Mouse (Mus musculus) megakaryocyte progenitor cell, adult 5-6 weeks (primary cell): ENCODE results near the gene Slc16a9. TPM values are rescaled to one million over a fixed set of nuclear protein-coding genes. Genes with fewer than 3 reads are reported as not detected.

Experiments used
- ATAC-seq: replicated peaks from 2 replicates; pipeline ENCODE4 v1.8.0; 2016; ENCODE audit warnings: mild to moderate bottlenecking, moderate TSS enrichment, inconsistent platforms; ENCODE audit not compliant: poor library complexity
- total RNA-seq, 2 experiments: library from RNA; stranded (forward) in 1 of 2; stranded (reverse) in 1 of 2; fragments of 157-497, 149-512 nt in 1 of 2; fragments of 200-1000 nt in 1 of 2; gene quantifications; 2 replicates each; pipeline versions ENCODE4 v1.2.3 to v1.2.4; 2015 to 2017

Gene Slc16a9
- total RNA-seq, 2 experiments from 2014 or later: 0.29 to 0.52 TPM

DNA sequence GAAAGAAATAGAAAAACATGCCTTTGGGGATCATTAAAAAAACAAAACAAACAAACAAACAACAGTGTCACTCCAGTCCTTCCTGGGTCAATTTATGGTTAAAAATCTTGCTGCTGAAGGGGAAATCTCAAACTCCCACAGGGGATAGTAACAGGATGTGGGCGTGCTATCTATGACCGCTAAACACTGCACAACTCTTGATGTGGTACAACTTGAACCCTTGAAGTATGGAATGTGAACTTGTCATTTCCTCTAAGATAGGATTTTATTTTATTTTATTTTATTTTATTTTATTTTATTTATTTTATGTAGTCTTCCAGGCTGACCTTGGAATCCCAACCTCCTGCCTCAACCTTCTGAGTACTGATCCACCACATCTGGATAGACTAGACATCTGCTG lies 54.2 kb downstream of the Slc16a9 start:
- ATAC-seq: peak; percentile 38; the same call in 1 of the 2 replicates

GRCm38 (mm10) chr10:70299653-70300052 lies 54.8 kb downstream of the Slc16a9 start:
- ATAC-seq: no peak

- no peak for ATAC-seq
Measured at GRCm38 (mm10) chr10:70301190-70301589, 56.3 kb downstream of the Slc16a9 start.

- no peak for ATAC-seq
Measured at GRCm38 (mm10) chr10:70303203-70303602, 58.3 kb downstream of the Slc16a9 start.

- no peak for ATAC-seq
Measured at GRCm38 (mm10) chr10:70305683-70306082, 60.8 kb downstream of the Slc16a9 start.

GRCm38 (mm10) chr10:70309416-70309815 lies 64.5 kb downstream of the Slc16a9 start:
- no peak for ATAC-seq

GRCm38 (mm10) chr10:70310646-70311045 lies 65.7 kb downstream of the Slc16a9 start:
- no peak for ATAC-seq

DNA sequence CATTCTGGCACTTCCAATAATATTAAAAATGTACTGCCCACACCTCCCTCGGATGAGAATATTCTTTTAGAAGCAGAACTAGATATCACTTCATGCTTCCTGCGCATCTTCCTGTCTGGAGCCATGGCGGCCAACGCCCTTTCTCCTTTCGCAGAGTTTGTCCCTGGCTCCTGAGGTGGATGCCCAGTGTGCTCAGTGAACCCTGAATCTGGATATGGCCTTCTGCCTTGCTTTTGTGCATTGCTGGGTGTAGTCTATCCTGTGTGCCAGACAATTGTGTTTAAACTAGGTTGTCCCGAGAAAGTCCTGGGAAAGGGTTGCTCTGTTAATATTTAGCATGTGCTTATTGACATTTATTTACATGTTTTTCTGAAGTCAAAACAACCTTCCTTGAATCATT lies 71.0 kb downstream of the Slc16a9 start:
- no peak for ATAC-seq

DNA sequence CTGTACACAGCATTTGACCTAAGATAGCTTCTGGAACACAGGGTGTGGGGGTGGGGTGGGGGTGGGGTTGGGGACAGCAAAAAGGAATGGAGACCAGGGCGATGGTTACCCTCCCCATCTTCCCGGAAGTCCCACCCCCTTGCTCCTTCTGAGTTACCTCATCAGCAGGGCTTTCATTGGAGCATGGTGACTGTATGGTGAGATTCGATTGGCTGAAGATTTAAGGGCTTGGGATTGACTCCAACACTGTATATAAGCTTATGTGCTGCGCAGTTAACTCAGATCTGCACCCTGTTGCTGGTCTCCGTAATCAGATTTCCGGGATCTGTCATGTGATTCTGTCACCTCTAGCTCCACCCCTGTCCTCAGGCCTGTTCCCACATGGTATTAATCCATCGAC lies 72.0 kb downstream of the Slc16a9 start:
- ATAC-seq: no peak

- no peak; the same call in 1 of the 2 replicates for ATAC-seq
Measured at GRCm38 (mm10) chr10:70317394-70317965, 72.6 kb downstream of the Slc16a9 start.

- ATAC-seq: peak; percentile 64
Measured at GRCm38 (mm10) chr10:70318630-70319029, 73.7 kb downstream of the Slc16a9 start.

GRCm38 (mm10) chr10:70325518-70325917 lies 80.6 kb downstream of the Slc16a9 start:
- no peak for ATAC-seq

GRCm38 (mm10) chr10:70327331-70327730 lies 82.4 kb downstream of the Slc16a9 start:
- ATAC-seq: no peak

DNA sequence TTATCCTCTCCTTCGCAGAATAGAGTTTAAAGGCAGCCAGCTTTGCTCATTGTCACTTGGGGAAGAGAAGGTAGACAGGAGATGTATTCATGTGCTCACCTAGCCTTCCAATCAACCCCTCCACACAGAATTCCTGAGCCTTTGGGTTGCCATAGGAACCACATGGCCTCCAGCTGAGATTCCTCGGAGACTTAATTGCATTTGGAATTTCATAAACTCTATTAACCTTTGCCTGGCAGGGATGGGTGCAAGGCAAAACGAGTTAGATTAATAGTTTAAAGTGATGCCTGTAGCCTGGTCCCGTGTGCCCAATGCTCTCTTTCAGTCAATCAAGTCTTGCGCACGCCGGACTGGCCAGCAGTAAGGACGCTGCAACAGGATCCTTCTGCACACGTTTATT lies 83.2 kb downstream of the Slc16a9 start:
- no peak for ATAC-seq

Other genes with a start within 250 kb of the Slc16a9 start
- 27.7 and 28.2 TPM in 2 replicates for gene Ccdc6, start 148.0 kb upstream of the Slc16a9 start, total RNA-seq (2015)
- 18.2 and 21.6 TPM in 2 replicates for gene Ccdc6, start 148.0 kb upstream of the Slc16a9 start, total RNA-seq (2017)
- gene Mrln, start 40.4 kb upstream of the Slc16a9 start, total RNA-seq (2015): not detected in 2 replicates
- not detected in 2 replicates for gene Mrln, start 40.4 kb upstream of the Slc16a9 start, total RNA-seq (2017)
- gene Fam13c, start 195.4 kb downstream of the Slc16a9 start, total RNA-seq (2015): not detected in 2 replicates
- gene Fam13c, start 195.4 kb downstream of the Slc16a9 start, total RNA-seq (2017): not detected in 2 replicates